Comparison of ENCODE assay signal across 15 mouse cellular contexts in the genomic region with DNA sequence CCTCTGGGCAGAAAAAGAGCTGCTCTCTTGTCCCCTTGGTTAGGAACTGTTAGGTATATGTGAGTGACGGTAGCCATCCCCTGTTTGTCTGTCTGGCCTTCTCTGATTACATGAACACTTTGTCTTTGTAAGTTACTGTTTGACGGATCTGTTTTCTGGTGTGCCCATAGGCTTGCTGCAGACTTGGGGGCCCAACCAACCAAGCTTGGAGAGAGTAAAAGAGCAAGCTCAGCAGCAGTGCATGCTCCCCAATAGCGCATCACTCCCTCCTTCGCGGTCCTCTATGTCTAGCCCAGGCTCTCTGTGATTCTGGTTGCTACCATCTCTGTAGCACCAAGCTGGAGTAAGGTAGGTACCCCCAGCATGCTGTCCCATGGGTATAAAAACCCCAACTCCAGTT.
"Had no signal": no experiment of that assay in that cellular context is flagged by ENCODE, and none has a peak within 500 bp of the region (broad histone marks: within the 10 kb centered on the region; RNA-seq: fewer than 3 reads in every experiment).

No protein-coding gene starts in this region.

- H3K4me3 ChIP-seq: limb, embryonic 13.5 days; midbrain, embryonic 10.5 days; neural tube, embryonic 13.5 days; stomach, embryonic 15.5 days had no signal

- H3K4me2 ChIP-seq: limb, embryonic 13.5 days; neural tube, embryonic 13.5 days; stomach, embryonic 15.5 days had no signal

- H3K27ac ChIP-seq: hindbrain, postnatal 0 days; limb, embryonic 13.5 days; liver, embryonic 14.5 days; midbrain, embryonic 10.5 days; neural tube, embryonic 13.5 days; stomach, embryonic 15.5 days had no signal

- H3K36me3 ChIP-seq: limb, embryonic 13.5 days; midbrain, embryonic 10.5 days; neural tube, embryonic 13.5 days; stomach, embryonic 15.5 days had no signal

- H3K9ac ChIP-seq: limb, embryonic 13.5 days; liver, embryonic 14.5 days; neural tube, embryonic 13.5 days; stomach, embryonic 15.5 days had no signal

- ATAC-seq: hindbrain, postnatal 0 days had no signal

- H3K27me3 ChIP-seq: limb, embryonic 13.5 days; neural tube, embryonic 13.5 days; stomach, embryonic 15.5 days had no signal

- DNase-seq: layer of hippocampus, adult 9-11 months; layer of hippocampus, postnatal 36 days; left cerebral cortex, postnatal 4 days; lung, adult 18-20 months; lung, postnatal 36 days; midbrain, embryonic 14.5 days; right cerebral cortex, postnatal 14 days; thymus, adult 2 months; thymus, postnatal 25 days had no signal

- H3K4me1 ChIP-seq: limb, embryonic 13.5 days; midbrain, embryonic 10.5 days; neural tube, embryonic 13.5 days; stomach, embryonic 15.5 days had no signal

- H3K9me3 ChIP-seq: stomach, embryonic 15.5 days had no signal
